Mouse (Mus musculus) C2C12 (cell line): ENCODE results near the gene 9130230L23Rik. TPM values are rescaled to one million over a fixed set of nuclear protein-coding genes. Genes with fewer than 3 reads are reported as not detected.

Experiments
- H3K27me3 ChIP-seq: one replicate; pipeline ENCODE4 v1.6.1; 2011; ENCODE audit not compliant: control insufficient read depth, insufficient read depth, insufficient read length
- H3K36me3 ChIP-seq: one replicate; pipeline ENCODE4 v1.6.1; 2011; ENCODE audit not compliant: control insufficient read depth, insufficient read depth
- H3K4me3 ChIP-seq: one replicate; pipeline ENCODE4 v1.5.1; 2011; ENCODE audit warnings: mild to moderate bottlenecking, control low read depth; ENCODE audit not compliant: poor library complexity, insufficient read depth, severe bottlenecking
- H3K79me2 ChIP-seq: one replicate; pipeline ENCODE4 v1.6.1; 2011; ENCODE audit not compliant: control insufficient read depth, insufficient read depth
- H3K79me3 ChIP-seq: one replicate; pipeline ENCODE4 v1.6.1; 2011; ENCODE audit warnings: low read depth, control low read depth
- H3ac ChIP-seq: one replicate; pipeline ENCODE3; 2011; ENCODE audit warnings: low read depth; ENCODE audit not compliant: control insufficient read depth, insufficient read length
- CEBPB ChIP-seq: IDR thresholded peaks from one replicate; pipeline ENCODE4 v1.6.1; 2011; ENCODE audit warnings: low read depth, mild to moderate bottlenecking, control low read depth, moderate library complexity
- CTCF ChIP-seq: IDR thresholded peaks from one replicate; pipeline ENCODE4 v1.5.1; 2011; ENCODE audit not compliant: control insufficient read depth, insufficient read depth, insufficient read length
- FOSL1 ChIP-seq: IDR thresholded peaks from one replicate; pipeline ENCODE4 v1.8.0; 2011; ENCODE audit warnings: mild to moderate bottlenecking, low read length; ENCODE audit not compliant: poor library complexity, insufficient read depth, severe bottlenecking
- MAX ChIP-seq: IDR thresholded peaks from one replicate; pipeline ENCODE4 v1.6.1; 2011; ENCODE audit warnings: mild to moderate bottlenecking, control low read depth
- MYOD1 ChIP-seq: IDR thresholded peaks from one replicate; pipeline ENCODE4 v1.6.1; 2011; ENCODE audit warnings: low read depth; ENCODE audit not compliant: control insufficient read depth, insufficient read length
- MYOG ChIP-seq: IDR thresholded peaks from one replicate; pipeline ENCODE4 v1.6.1; 2011; ENCODE audit not compliant: control insufficient read depth, insufficient read length; ENCODE audit errors: extremely low read depth
- USF1 ChIP-seq: IDR thresholded peaks from one replicate; pipeline ENCODE4 v1.6.1; 2011; ENCODE audit warnings: low read depth, mild to moderate bottlenecking, control low read depth, moderate library complexity
- polyA plus RNA-seq: library from polyadenylated mRNA; unstranded; fragments of >200 nt; fragmentation: generic; extraction: Trizol; gene quantifications from one replicate; pipeline ENCODE4 v1.2.1, GENCODE M21; 2012; ENCODE audit warnings: missing spikeins

The 9130230L23Rik gene
- polyA plus RNA-seq, 1 experiment, result not detected

DNA sequence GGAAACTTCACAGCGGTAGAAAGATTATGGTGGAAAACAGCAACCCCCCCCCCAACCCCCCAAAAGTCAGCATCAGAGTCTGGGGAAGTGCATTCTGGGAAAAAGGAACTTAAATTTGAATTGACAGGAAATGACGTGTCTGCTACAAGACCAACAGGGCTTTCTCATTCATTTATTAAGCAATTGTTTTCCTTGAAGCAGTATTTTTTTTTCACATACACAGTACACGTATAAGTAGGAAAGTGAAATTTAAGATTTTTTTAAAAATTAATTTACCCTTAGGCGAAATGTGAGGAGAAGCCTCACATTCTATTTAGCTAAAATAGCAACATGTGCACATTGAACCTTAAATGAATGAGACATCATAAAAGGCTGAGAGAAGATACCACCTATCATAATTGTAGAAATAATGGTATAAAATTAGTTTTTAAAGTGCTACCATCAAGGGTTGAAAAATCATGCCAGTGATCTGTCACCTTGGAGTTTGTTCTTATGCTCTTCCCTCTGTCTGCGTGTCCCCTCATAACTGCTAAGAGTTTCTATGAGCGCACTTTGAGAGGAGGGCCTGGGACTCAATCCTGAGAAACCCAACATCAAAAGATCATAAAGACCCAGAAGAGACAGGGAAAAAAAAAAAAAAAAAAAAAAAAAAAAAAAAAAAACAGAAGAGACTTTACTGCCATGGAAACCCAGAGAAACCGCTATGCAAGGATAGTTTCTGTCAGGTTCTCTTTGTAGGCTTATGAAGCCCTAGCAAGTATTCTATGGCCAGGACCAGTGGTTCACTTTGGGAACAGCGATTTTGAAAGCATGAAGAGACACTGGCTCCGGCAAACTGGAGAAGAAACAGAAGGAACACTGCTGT lies 47.7 kb downstream of the 9130230L23Rik start:
- Histone ChIP-seq H3K4me3 (no peak overlapping the region), H3K79me2 (no peaks in the 10 kb centered on the region), H3ac (no peak overlapping the region), H3K36me3 (no peaks in the 10 kb centered on the region), H3K79me3 (no peaks in the 10 kb centered on the region), H3K27me3 (no peaks in the 10 kb centered on the region)
- no peak for TF ChIP-seq MYOD1
- TF ChIP-seq USF1, result no peak

DNA sequence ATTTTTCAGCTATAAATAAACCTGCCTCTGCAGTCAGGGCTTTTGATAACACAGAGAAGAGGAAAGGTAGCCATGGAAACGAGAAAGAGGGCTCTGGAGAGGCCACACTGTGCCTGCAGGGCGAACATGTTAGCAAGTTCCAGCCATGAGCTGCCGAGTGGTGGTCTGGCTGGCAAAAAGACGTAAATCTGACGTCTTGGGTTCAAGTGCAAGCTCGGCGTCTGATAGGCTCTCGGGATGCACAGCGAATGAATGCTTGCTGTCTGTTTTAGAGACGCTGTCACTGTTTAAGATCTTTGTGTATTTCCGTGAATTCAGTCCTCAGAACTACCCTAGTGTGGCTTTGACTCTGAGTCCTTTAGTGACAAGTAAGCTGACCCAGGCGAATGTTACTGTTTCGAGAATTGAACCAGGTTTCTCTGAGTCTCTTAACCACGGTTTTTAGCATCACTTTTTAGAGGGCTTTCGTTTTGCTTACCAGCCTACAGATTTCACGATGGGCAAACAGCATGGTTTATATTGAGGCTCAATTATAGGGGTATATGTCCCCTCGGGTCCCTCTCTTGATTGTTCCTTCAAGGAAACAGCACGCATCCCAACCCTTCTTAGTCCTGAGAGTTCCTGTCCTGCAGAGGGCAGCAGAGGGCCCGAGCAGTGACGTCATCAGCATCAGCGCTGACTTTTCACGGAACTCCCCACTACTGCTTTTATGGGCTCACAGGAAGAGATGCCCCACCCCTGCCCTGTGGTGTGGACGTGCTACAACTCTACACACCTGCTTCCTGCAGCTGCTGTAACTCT lies 48.5 kb downstream of the 9130230L23Rik start:
- H3K4me3 ChIP-seq, result no peak overlapping the region
- H3ac ChIP-seq, result no peak overlapping the region
- H3K27me3 ChIP-seq, result no peaks in the 10 kb centered on the region
- TF ChIP-seq MYOD1 (no peak), CTCF (peak; percentile 41)
- no peaks in the 10 kb centered on the region for H3K79me3 ChIP-seq
- no peaks in the 10 kb centered on the region for H3K79me2 ChIP-seq
- H3K36me3 ChIP-seq, result no peaks in the 10 kb centered on the region

DNA sequence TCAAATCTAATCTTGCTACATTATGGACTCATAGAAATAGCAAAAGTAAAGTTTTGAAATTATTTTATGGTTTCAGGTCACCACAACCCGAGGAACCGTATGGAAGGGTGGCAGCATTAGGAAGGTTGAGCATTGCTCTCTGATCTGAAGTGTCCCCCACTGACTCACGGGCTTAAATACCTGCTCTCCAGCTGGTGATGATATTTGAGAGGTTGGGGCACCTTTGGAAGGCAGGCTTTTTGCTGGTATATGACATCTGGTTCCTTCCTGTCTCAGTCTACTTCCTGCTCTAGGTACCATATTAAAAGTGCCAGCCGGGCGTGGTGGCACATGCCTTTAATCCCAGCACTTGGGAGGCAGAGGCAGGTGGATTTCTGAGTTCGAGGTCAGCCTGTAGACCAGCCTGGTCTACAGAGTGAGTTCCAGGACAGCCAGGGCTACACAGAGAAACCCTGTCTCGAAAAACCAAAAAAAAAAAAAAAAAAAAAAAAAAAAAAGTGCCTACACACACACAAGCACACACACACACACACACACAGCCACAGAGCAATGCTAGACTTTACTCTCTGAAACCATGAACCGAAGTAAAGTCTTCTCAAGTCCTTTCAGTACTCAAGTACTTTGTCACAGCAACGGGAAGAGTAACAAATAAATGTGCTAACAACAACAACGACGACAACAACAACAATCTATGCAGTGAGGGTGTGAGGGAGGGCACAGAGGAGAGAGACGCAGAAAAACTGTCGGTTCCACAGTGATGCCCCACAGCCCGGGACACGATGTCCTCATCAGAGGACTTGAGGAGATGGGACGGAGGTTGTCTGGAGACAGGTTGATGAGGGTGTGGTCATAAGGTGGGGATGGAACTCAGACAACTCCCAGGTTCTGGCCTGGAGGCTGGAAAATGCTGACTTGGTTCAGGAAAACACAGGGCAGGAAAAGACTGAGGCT lies 49.7 kb downstream of the 9130230L23Rik start:
- H3K36me3 ChIP-seq, result no peaks in the 10 kb centered on the region
- no peaks in the 10 kb centered on the region for H3K79me2 ChIP-seq
- TF ChIP-seq CTCF (no peak), MYOG (no peak), USF1 (no peak), FOSL1 (no peak), MAX (no peak), MYOD1 (no peak), CEBPB (no peak)
- no peaks in the 10 kb centered on the region for H3K27me3 ChIP-seq
- no peaks in the 10 kb centered on the region for H3K79me3 ChIP-seq
- H3K4me3 ChIP-seq, result no peak overlapping the region
- H3ac ChIP-seq, result no peak overlapping the region

GRCm38 (mm10) chr5:65951513-65951909 lies 52.6 kb downstream of the 9130230L23Rik start:
- Histone ChIP-seq H3K79me2 (no peaks in the 10 kb centered on the region), H3K36me3 (no peaks in the 10 kb centered on the region), H3K27me3 (no peaks in the 10 kb centered on the region), H3ac (no peak overlapping the region), H3K4me3 (no peak overlapping the region), H3K79me3 (no peaks in the 10 kb centered on the region)
- TF ChIP-seq FOSL1, result no peak
- no peak for TF ChIP-seq CTCF
- TF ChIP-seq MYOD1, result no peak
- no peak for TF ChIP-seq MAX

GRCm38 (mm10) chr5:65950679-65951512 lies 53.2 kb downstream of the 9130230L23Rik start:
- no peaks in the 10 kb centered on the region for H3K36me3 ChIP-seq
- H3K79me3 ChIP-seq, result no peaks in the 10 kb centered on the region
- H3K4me3 ChIP-seq, result no peak overlapping the region
- no peak overlapping the region for H3ac ChIP-seq
- H3K79me2 ChIP-seq, result no peaks in the 10 kb centered on the region
- no peak for TF ChIP-seq CEBPB
- H3K27me3 ChIP-seq, result no peaks in the 10 kb centered on the region
